Mouse (Mus musculus): ENCODE measurements around the gene St6galnac5. TPM values are rescaled to one million over a fixed set of nuclear protein-coding genes. Genes with fewer than 3 reads are reported as not detected.

St6galnac5 gene
- polyA plus RNA-seq, 1 experiment from 2014 or later: 25.9 TPM

GRCm38 (mm10) chr3:152842648-152843047, 139.4 kb downstream of the St6galnac5 start:
- WGBS: 53% methylated on average over 3 of the region's 3 CpGs

GRCm38 (mm10) chr3:152841264-152841663, 140.8 kb downstream of the St6galnac5 start:
- Histone ChIP-seq H3K9ac (ENCODE audit: low read depth, low read length) (no peak overlapping the region), H3K4me3 (ENCODE audit: low read depth, low read length) (no peak overlapping the region), H3K27ac (ENCODE audit: low read length) (no peak overlapping the region), H3K4me1 (ENCODE audit: control insufficient read depth, insufficient read depth, low read length) (peaks cover 3% of the 10 kb centered on the region; the same call in 1 of the 2 replicates), H3K27me3 (ENCODE audit: control insufficient read depth, insufficient read depth, low read depth, low read length) (no peaks in the 10 kb centered on the region), H3K36me3 (ENCODE audit: control insufficient read depth, insufficient read depth, low read length) (no peaks in the 10 kb centered on the region), H3K4me2 (ENCODE audit: low read length) (no peak overlapping the region), H3K9me3 (replicated peaks; ENCODE audit: control insufficient read depth, low read length, poor library complexity, severe bottlenecking) (no peaks in the 10 kb centered on the region)
- 72% methylated on average over 6 of the region's 6 CpGs for WGBS
- no peak for ATAC-seq

More at GRCm38 (mm10) chr3:152842648-152843047, 139.4 kb downstream of the St6galnac5 start:
- Histone ChIP-seq H3K4me1 (ENCODE audit: control insufficient read depth, insufficient read depth, low read length) (peaks cover 3% of the 10 kb centered on the region; the same call in 1 of the 2 replicates), H3K9ac (ENCODE audit: low read depth, low read length) (no peak overlapping the region), H3K4me2 (ENCODE audit: low read length) (no peak overlapping the region), H3K9me3 (replicated peaks; ENCODE audit: control insufficient read depth, low read length, poor library complexity, severe bottlenecking) (no peaks in the 10 kb centered on the region), H3K36me3 (ENCODE audit: control insufficient read depth, insufficient read depth, low read length) (no peaks in the 10 kb centered on the region), H3K27me3 (ENCODE audit: control insufficient read depth, insufficient read depth, low read depth, low read length) (no peaks in the 10 kb centered on the region), H3K27ac (ENCODE audit: low read length) (no peak overlapping the region), H3K4me3 (ENCODE audit: low read depth, low read length) (no peak overlapping the region)
- ATAC-seq: no peak

- Histone ChIP-seq H3K9me3 (replicated peaks; ENCODE audit: control insufficient read depth, low read length, poor library complexity, severe bottlenecking) (no peaks in the 10 kb centered on the region), H3K9ac (ENCODE audit: low read depth, low read length) (no peak overlapping the region), H3K4me1 (ENCODE audit: control insufficient read depth, insufficient read depth, low read length) (peaks cover 3% of the 10 kb centered on the region; the same call in 1 of the 2 replicates), H3K4me2 (ENCODE audit: low read length) (no peak overlapping the region), H3K27ac (ENCODE audit: low read length) (no peak overlapping the region), H3K27me3 (ENCODE audit: control insufficient read depth, insufficient read depth, low read depth, low read length) (no peaks in the 10 kb centered on the region), H3K4me3 (ENCODE audit: low read depth, low read length) (no peak overlapping the region), H3K36me3 (ENCODE audit: control insufficient read depth, insufficient read depth, low read length) (peaks cover 7% of the 10 kb centered on the region; the same call in 1 of the 2 replicates)
- no peak for ATAC-seq
- 86% methylated on average over 1 of the region's 1 CpGs for WGBS
Observed at GRCm38 (mm10) chr3:152837938-152838337, 144.1 kb downstream of the St6galnac5 start.

- H3K36me3 ChIP-seq (ENCODE audit: control insufficient read depth, insufficient read depth, low read length): peaks cover 7% of the 10 kb centered on the region; the same call in 1 of the 2 replicates
- no peak overlapping the region for H3K4me3 ChIP-seq (ENCODE audit: low read depth, low read length)
- no peak for ATAC-seq
- no peak overlapping the region for H3K9ac ChIP-seq (ENCODE audit: low read depth, low read length)
- H3K4me1 ChIP-seq (ENCODE audit: control insufficient read depth, insufficient read depth, low read length): peaks cover 2% of the 10 kb centered on the region; the same call in 1 of the 2 replicates
- no peaks in the 10 kb centered on the region for H3K9me3 ChIP-seq (replicated peaks; ENCODE audit: control insufficient read depth, low read length, poor library complexity, severe bottlenecking)
- no peak overlapping the region for H3K4me2 ChIP-seq (ENCODE audit: low read length)
- no peak overlapping the region for H3K27ac ChIP-seq (ENCODE audit: low read length)
- no peaks in the 10 kb centered on the region for H3K27me3 ChIP-seq (ENCODE audit: control insufficient read depth, insufficient read depth, low read depth, low read length)
- WGBS: 79% methylated on average over 2 of the region's 2 CpGs
Observed at GRCm38 (mm10) chr3:152837407-152837806, 144.6 kb downstream of the St6galnac5 start.

GRCm38 (mm10) chr3:152832436-152832835, 149.6 kb downstream of the St6galnac5 start:
- no peak overlapping the region for H3K9ac ChIP-seq (ENCODE audit: low read depth, low read length)
- H3K4me1 ChIP-seq (ENCODE audit: control insufficient read depth, insufficient read depth, low read length): no peaks in the 10 kb centered on the region
- H3K9me3 ChIP-seq (replicated peaks; ENCODE audit: control insufficient read depth, low read length, poor library complexity, severe bottlenecking): no peaks in the 10 kb centered on the region
- H3K27ac ChIP-seq (ENCODE audit: low read length): no peak overlapping the region
- H3K4me3 ChIP-seq (ENCODE audit: low read depth, low read length): no peak overlapping the region
- H3K27me3 ChIP-seq (ENCODE audit: control insufficient read depth, insufficient read depth, low read depth, low read length): no peaks in the 10 kb centered on the region
- no peak overlapping the region for H3K4me2 ChIP-seq (ENCODE audit: low read length)
- WGBS: 82% methylated on average over 4 of the region's 4 CpGs
- H3K36me3 ChIP-seq (ENCODE audit: control insufficient read depth, insufficient read depth, low read length): peaks cover 7% of the 10 kb centered on the region; the same call in 1 of the 2 replicates
- ATAC-seq: no peak

GRCm38 (mm10) chr3:152831974-152832373, 150.1 kb downstream of the St6galnac5 start:
- WGBS: 82% methylated on average over 9 of the region's 9 CpGs
- no peaks in the 10 kb centered on the region for H3K4me1 ChIP-seq (ENCODE audit: control insufficient read depth, insufficient read depth, low read length)
- H3K36me3 ChIP-seq (ENCODE audit: control insufficient read depth, insufficient read depth, low read length): peaks cover 7% of the 10 kb centered on the region; the same call in 1 of the 2 replicates
- no peaks in the 10 kb centered on the region for H3K9me3 ChIP-seq (replicated peaks; ENCODE audit: control insufficient read depth, low read length, poor library complexity, severe bottlenecking)
- no peaks in the 10 kb centered on the region for H3K27me3 ChIP-seq (ENCODE audit: control insufficient read depth, insufficient read depth, low read depth, low read length)
- no peak for ATAC-seq
- H3K9ac ChIP-seq (ENCODE audit: low read depth, low read length): no peak overlapping the region
- no peak overlapping the region for H3K27ac ChIP-seq (ENCODE audit: low read length)
- H3K4me2 ChIP-seq (ENCODE audit: low read length): no peak overlapping the region
- no peak overlapping the region for H3K4me3 ChIP-seq (ENCODE audit: low read depth, low read length)

GRCm38 (mm10) chr3:152831377-152831776, 150.7 kb downstream of the St6galnac5 start:
- no peak overlapping the region for H3K4me3 ChIP-seq (ENCODE audit: low read depth, low read length)
- no peaks in the 10 kb centered on the region for H3K27me3 ChIP-seq (ENCODE audit: control insufficient read depth, insufficient read depth, low read depth, low read length)
- peaks cover 7% of the 10 kb centered on the region; the same call in 1 of the 2 replicates for H3K36me3 ChIP-seq (ENCODE audit: control insufficient read depth, insufficient read depth, low read length)
- no peak overlapping the region for H3K9ac ChIP-seq (ENCODE audit: low read depth, low read length)
- H3K27ac ChIP-seq (ENCODE audit: low read length): no peak overlapping the region
- no peaks in the 10 kb centered on the region for H3K4me1 ChIP-seq (ENCODE audit: control insufficient read depth, insufficient read depth, low read length)
- no peaks in the 10 kb centered on the region for H3K9me3 ChIP-seq (replicated peaks; ENCODE audit: control insufficient read depth, low read length, poor library complexity, severe bottlenecking)
- 70% methylated on average over 3 of the region's 3 CpGs for WGBS
- H3K4me2 ChIP-seq (ENCODE audit: low read length): no peak overlapping the region
- no peak for ATAC-seq

- Histone ChIP-seq H3K27me3 (ENCODE audit: control insufficient read depth, insufficient read depth, low read depth, low read length) (no peaks in the 10 kb centered on the region), H3K9me3 (replicated peaks; ENCODE audit: control insufficient read depth, low read length, poor library complexity, severe bottlenecking) (no peaks in the 10 kb centered on the region), H3K4me1 (ENCODE audit: control insufficient read depth, insufficient read depth, low read length) (no peaks in the 10 kb centered on the region), H3K4me3 (ENCODE audit: low read depth, low read length) (no peak overlapping the region), H3K9ac (ENCODE audit: low read depth, low read length) (no peak overlapping the region), H3K36me3 (ENCODE audit: control insufficient read depth, insufficient read depth, low read length) (0 out of 2 replicates have a peak, but pooled peaks cover 3% of the 10 kb centered on the region), H3K27ac (ENCODE audit: low read length) (no peak overlapping the region), H3K4me2 (ENCODE audit: low read length) (no peak overlapping the region)
- WGBS: 67% methylated on average over 14 of the region's 14 CpGs
- no peak for ATAC-seq
Observed at GRCm38 (mm10) chr3:152821202-152821601, 160.8 kb downstream of the St6galnac5 start.

GRCm38 (mm10) chr3:152820406-152820805, 161.6 kb downstream of the St6galnac5 start:
- Histone ChIP-seq H3K27ac (ENCODE audit: low read length) (no peak overlapping the region), H3K36me3 (ENCODE audit: control insufficient read depth, insufficient read depth, low read length) (no peaks in the 10 kb centered on the region), H3K27me3 (ENCODE audit: control insufficient read depth, insufficient read depth, low read depth, low read length) (no peaks in the 10 kb centered on the region), H3K9me3 (replicated peaks; ENCODE audit: control insufficient read depth, low read length, poor library complexity, severe bottlenecking) (no peaks in the 10 kb centered on the region), H3K4me2 (ENCODE audit: low read length) (no peak overlapping the region), H3K4me3 (ENCODE audit: low read depth, low read length) (no peak overlapping the region), H3K4me1 (ENCODE audit: control insufficient read depth, insufficient read depth, low read length) (no peaks in the 10 kb centered on the region), H3K9ac (ENCODE audit: low read depth, low read length) (no peak overlapping the region)
- ATAC-seq: no peak
- WGBS: 81% methylated on average over 3 of the region's 3 CpGs
